Mouse (Mus musculus) testis, adult 2 months (tissue): Measurements from ENCODE around the gene Hba-a2.

Source experiments
- CTCF ChIP-seq: fragments of 200-500 bp; IDR thresholded peaks from 2 replicates; pipeline ENCODE4 v1.5.1; 2012; ENCODE audit warnings: low read depth, mild to moderate bottlenecking, inconsistent platforms, low read length, moderate library complexity; ENCODE audit not compliant: control insufficient read depth, insufficient read depth, insufficient replicate concordance
- POLR2A ChIP-seq: fragments of 200-500 bp; IDR thresholded peaks from 2 replicates; pipeline ENCODE4 v1.6.1; 2012; ENCODE audit warnings: low read depth, mild to moderate bottlenecking, inconsistent platforms, low read length, moderate library complexity; ENCODE audit not compliant: control insufficient read depth

DNA sequence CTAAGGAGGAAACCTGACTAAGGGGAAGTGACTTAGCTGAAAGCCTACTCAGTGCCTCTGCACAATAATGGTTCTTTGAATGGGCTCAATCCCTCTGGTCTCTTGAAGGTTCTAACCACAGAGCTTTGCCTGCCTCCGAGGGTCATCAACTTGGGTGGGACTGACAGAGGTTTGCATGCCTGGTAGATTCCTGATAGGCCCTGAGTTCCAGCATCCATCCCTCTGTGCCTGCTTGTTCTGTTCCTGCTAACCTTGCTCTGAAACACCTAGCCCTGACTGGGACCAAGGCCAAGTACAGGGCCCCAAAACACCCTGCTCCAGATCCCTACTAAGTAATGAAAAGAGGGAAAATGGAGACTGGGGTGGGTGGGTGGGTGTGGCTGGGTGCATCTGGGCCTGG, 7.2 kb downstream of the Hba-a2 start:
- TF ChIP-seq CTCF (no peak), POLR2A (no peak)
